Mouse (Mus musculus): ENCODE data around the gene Flii. TPM values are rescaled to one million over a fixed set of nuclear protein-coding genes. Genes with fewer than 3 reads are reported as not detected.
A peak's percentile ranks its signal among the peaks of the same experiment; 100 is the strongest.

Flii gene
- polyA plus RNA-seq (2014; fragmentation: Nextera tagmentation; extraction: Ambion mirVana) = 51.5 and 63.8 TPM in 2 replicates

DNA sequence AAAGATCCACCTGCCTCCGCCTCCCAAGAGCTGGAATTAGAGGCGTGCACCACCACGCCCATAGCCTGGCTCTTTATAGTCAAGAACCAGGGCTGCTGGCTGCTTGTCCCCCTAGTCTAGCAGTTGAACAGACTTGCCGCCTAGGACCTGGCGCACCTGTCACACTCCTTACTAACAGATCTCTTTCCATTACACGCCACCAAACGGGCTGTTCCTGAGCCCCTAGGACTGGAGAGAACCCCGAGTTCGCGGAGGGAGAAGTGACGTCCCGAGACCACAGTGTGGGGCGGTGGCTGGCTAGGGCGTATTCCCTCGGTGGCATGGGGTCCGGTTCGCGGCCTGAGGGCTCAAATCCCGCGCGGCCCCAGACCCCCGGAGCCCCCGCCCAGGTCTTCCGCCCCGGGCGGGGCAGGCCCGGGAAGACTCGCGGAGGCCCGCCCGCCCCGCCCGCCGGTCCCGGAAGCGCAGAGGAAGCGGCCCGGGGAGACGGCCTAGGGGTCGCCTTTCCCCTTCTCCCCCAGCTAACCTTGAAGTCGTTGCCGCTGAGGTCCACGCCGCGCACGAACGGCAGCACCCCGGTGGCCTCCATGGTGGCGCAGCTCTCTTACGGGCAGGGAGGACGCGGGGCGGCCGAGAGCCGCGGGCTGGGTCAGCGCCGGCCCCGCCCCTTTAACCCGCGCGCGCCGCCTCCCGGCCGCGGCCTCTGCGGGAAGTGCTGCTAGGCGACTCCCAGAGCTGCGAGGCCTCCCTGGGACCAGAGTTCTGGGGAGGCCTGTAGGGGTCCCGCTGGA, at the start of gene Flii:
Gene Flii (minus strand): TSS at position 663 of the 791 bp plus-strand sequence.
- ATAC-seq (ENCODE audit: low FRiP score, low TSS enrichment) (peak; percentile 75), DNase-seq (peak; percentile 88)
- Histone ChIP-seq H3K27me3 (ENCODE audit: control insufficient read depth, insufficient read depth, low read length) (no peaks in the 10 kb centered on the region), H3K9me3 (ENCODE audit: control insufficient read depth, low read length) (no peaks in the 10 kb centered on the region), H3K4me3 (replicated peaks; ENCODE audit: low read depth, low read length) (peak within 1 kb of the TSS; percentile 91), H3K9ac (replicated peaks; ENCODE audit: low read length) (peak within 1 kb of the TSS; percentile 84), H3K36me3 (ENCODE audit: control insufficient read depth, insufficient read depth, low read length) (peaks cover 44% of the 10 kb centered on the region), H3K4me1 (ENCODE audit: control insufficient read depth, insufficient read depth, low read length) (peaks cover 21% of the 10 kb centered on the region; the same call in 1 of the 2 replicates), H3K4me2 (ENCODE audit: low read length) (peak within 1 kb of the TSS; percentile 74), H3K27ac (replicated peaks; ENCODE audit: low read depth, low read length) (peak within 1 kb of the TSS; percentile 79)
- under 1% methylated on average over 71 of the region's 71 CpGs for WGBS

DNA sequence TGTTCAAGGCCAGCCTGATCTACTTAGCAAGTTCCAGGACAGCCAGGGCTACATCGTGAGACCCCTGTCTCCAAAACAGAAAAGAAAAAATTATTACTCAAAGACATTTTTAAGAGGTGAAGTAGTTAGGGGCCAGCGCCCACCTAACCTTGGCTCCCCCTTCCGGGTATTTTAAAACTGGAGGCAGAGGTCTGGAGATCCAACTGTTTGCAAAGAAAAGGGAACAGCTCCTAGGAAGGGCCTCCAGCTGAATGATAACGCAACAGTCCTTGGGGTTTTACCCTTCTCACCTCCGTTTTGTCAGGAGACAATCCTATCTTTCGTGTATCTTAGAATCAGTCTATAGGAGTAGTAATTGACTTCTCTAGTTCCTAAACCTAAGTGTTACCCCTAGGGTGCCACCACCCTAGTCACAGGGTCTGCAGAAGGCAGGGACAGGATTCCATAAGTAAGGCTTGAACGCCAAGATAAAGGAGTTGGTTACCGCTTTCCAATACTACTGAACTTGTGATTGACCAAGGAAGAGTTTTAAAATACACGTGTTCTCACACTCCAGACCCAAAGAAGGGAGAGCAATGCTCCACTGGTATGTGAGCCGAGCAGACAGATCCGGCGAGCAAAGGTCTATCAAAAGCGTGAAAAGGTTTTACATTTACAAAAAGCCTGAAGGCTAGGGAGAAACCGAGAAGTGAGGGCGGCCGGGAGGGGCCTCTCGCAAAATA, 49.2 kb upstream of the Flii start:
- ATAC-seq (ENCODE audit: low FRiP score, low TSS enrichment) (no peak), DNase-seq (no peak)
- H3K4me2 ChIP-seq (ENCODE audit: low read length) = peak overlapping the region; percentile 88
- peak overlapping the region; percentile 70 for H3K9ac ChIP-seq (replicated peaks; ENCODE audit: low read length)
- peaks cover 19% of the 10 kb centered on the region for H3K36me3 ChIP-seq (ENCODE audit: control insufficient read depth, insufficient read depth, low read length)
- no peak overlapping the region for H3K27ac ChIP-seq (replicated peaks; ENCODE audit: low read depth, low read length)
- H3K4me1 ChIP-seq (ENCODE audit: control insufficient read depth, insufficient read depth, low read length) = peaks cover 49% of the 10 kb centered on the region
- H3K4me3 ChIP-seq (replicated peaks; ENCODE audit: low read depth, low read length) = peak overlapping the region; percentile 69
- H3K27me3 ChIP-seq (ENCODE audit: control insufficient read depth, insufficient read depth, low read length) = no peaks in the 10 kb centered on the region
- no peaks in the 10 kb centered on the region for H3K9me3 ChIP-seq (ENCODE audit: control insufficient read depth, low read length)
- 7% methylated on average over 17 of the region's 17 CpGs for WGBS

DNA sequence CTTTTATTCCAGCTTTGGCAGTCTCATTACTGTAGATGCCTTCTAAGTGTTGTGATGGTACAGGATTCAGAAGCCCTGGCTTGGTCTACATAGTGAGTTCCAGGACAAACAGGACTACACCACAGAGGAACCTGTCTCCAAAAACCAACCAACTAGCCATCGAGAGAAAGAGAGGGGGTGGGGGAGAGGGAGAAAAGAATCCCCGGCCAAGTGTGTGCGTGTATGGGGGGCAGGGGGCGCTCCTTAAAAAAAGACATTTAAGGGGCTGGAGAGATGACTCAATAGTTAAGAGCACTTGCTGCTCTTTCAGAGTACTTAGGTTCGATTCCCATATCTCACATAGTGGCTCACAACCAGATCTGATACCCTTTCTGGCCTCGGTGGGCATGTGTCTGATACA, 48.5 kb upstream of the Flii start:
- H3K9me3 ChIP-seq (ENCODE audit: control insufficient read depth, low read length) = no peaks in the 10 kb centered on the region
- WGBS = 54% methylated on average over 6 of the region's 6 CpGs
- peaks cover 42% of the 10 kb centered on the region for H3K4me1 ChIP-seq (ENCODE audit: control insufficient read depth, insufficient read depth, low read length)
- peak overlapping the region; percentile 88 for H3K4me2 ChIP-seq (ENCODE audit: low read length)
- no peak overlapping the region for H3K27ac ChIP-seq (replicated peaks; ENCODE audit: low read depth, low read length)
- H3K27me3 ChIP-seq (ENCODE audit: control insufficient read depth, insufficient read depth, low read length) = no peaks in the 10 kb centered on the region
- no peak overlapping the region for H3K4me3 ChIP-seq (replicated peaks; ENCODE audit: low read depth, low read length)
- H3K36me3 ChIP-seq (ENCODE audit: control insufficient read depth, insufficient read depth, low read length) = peaks cover 19% of the 10 kb centered on the region
- no peak for ATAC-seq (ENCODE audit: low FRiP score, low TSS enrichment)
- no peak for DNase-seq
- H3K9ac ChIP-seq (replicated peaks; ENCODE audit: low read length) = peak overlapping the region; percentile 1; the same call in 1 of the 2 replicates

DNA sequence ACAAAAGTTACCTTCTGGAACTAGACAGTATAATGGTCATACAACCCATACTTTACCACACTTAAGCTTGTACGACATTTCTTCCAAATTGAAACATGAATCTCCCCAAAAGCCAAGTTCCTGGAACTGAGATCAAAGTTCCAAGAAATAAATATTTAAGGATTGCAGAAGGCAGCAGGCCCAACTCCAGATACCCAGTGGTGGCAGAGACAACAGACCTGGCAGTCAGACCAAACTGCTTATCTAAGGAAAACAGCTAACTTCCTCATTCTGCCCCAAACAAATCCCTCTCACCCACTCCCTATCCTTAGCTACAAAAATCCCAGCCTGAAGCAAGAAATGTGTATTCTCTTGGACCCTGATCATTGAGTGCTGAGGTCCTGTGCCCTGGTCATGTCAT, 47.8 kb upstream of the Flii start:
- Histone ChIP-seq H3K4me1 (ENCODE audit: control insufficient read depth, insufficient read depth, low read length) (peaks cover 35% of the 10 kb centered on the region), H3K36me3 (ENCODE audit: control insufficient read depth, insufficient read depth, low read length) (peaks cover 11% of the 10 kb centered on the region), H3K27ac (replicated peaks; ENCODE audit: low read depth, low read length) (no peak overlapping the region), H3K4me3 (replicated peaks; ENCODE audit: low read depth, low read length) (no peak overlapping the region), H3K4me2 (ENCODE audit: low read length) (0 out of 2 replicates have a peak overlapping the region, but pooled peaks have one; percentile 88), H3K9ac (replicated peaks; ENCODE audit: low read length) (no peak overlapping the region), H3K9me3 (ENCODE audit: control insufficient read depth, low read length) (no peaks in the 10 kb centered on the region), H3K27me3 (ENCODE audit: control insufficient read depth, insufficient read depth, low read length) (no peaks in the 10 kb centered on the region)
- no peak for DNase-seq
- WGBS = 93% methylated on average over 1 of the region's 1 CpGs
- no peak for ATAC-seq (ENCODE audit: low FRiP score, low TSS enrichment)

DNA sequence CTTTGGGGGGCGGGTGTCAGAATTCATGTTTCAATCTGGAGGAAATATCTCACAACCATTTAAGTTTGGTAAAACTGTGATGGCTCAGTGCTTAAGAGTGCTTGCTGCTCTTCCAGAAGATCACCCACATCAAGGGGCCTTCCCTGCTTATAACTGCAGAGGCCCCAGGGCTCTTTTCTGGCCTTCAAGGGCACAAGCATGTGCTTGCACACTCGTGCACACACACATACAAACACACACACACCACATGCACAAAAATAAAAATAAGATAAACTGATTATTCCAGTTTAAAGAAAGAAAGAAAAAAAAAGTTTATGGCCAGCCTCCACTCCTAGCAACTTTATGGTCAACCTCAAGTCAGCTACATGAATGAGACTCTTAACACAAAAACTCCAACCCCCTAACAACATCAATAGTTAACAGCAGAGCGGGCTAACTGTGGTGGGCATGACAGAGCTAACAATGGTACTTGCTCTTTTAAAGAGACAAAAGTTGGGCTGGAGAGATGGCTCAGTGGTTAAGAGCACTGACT, 47.2 kb upstream of the Flii start:
- no peaks in the 10 kb centered on the region for H3K27me3 ChIP-seq (ENCODE audit: control insufficient read depth, insufficient read depth, low read length)
- H3K4me1 ChIP-seq (ENCODE audit: control insufficient read depth, insufficient read depth, low read length) = peaks cover 29% of the 10 kb centered on the region
- ATAC-seq (ENCODE audit: low FRiP score, low TSS enrichment) (no peak), DNase-seq (no peak)
- H3K27ac ChIP-seq (replicated peaks; ENCODE audit: low read depth, low read length) = no peak overlapping the region
- WGBS = 89% methylated on average over 3 of the region's 3 CpGs
- no peak overlapping the region for H3K9ac ChIP-seq (replicated peaks; ENCODE audit: low read length)
- H3K4me3 ChIP-seq (replicated peaks; ENCODE audit: low read depth, low read length) = no peak overlapping the region
- no peaks in the 10 kb centered on the region for H3K9me3 ChIP-seq (ENCODE audit: control insufficient read depth, low read length)
- H3K36me3 ChIP-seq (ENCODE audit: control insufficient read depth, insufficient read depth, low read length) = peaks cover 6% of the 10 kb centered on the region; the same call in 1 of the 2 replicates
- no peak overlapping the region for H3K4me2 ChIP-seq (ENCODE audit: low read length)

DNA sequence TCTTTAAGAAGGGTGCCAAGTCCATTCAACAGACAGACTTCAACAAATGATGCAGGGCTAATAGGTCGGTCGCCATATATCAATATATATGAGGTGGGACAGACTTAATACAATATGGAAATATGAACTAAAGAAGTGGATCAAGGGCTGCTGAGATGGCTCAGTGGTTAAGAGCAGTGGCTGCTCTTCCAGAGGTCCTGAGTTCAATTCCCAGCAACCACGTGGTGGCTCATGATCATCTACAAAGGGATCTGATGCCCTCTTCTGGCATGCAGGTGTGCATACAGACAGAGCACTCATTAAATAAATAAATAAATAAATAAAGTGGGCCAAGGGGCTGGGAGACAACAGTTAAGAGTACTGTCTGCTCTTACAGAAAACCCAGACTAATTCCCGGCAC, 45.1 kb upstream of the Flii start:
- H3K27ac ChIP-seq (replicated peaks; ENCODE audit: low read depth, low read length) = no peak overlapping the region
- H3K4me3 ChIP-seq (replicated peaks; ENCODE audit: low read depth, low read length) = no peak overlapping the region
- no peak overlapping the region for H3K9ac ChIP-seq (replicated peaks; ENCODE audit: low read length)
- no peaks in the 10 kb centered on the region for H3K9me3 ChIP-seq (ENCODE audit: control insufficient read depth, low read length)
- peaks cover 15% of the 10 kb centered on the region for H3K4me1 ChIP-seq (ENCODE audit: control insufficient read depth, insufficient read depth, low read length)
- no peak overlapping the region for H3K4me2 ChIP-seq (ENCODE audit: low read length)
- no peak for DNase-seq
- no peaks in the 10 kb centered on the region for H3K36me3 ChIP-seq (ENCODE audit: control insufficient read depth, insufficient read depth, low read length)
- no peaks in the 10 kb centered on the region for H3K27me3 ChIP-seq (ENCODE audit: control insufficient read depth, insufficient read depth, low read length)
- 87% methylated on average over 4 of the region's 4 CpGs for WGBS
- ATAC-seq (ENCODE audit: low FRiP score, low TSS enrichment) = no peak

DNA sequence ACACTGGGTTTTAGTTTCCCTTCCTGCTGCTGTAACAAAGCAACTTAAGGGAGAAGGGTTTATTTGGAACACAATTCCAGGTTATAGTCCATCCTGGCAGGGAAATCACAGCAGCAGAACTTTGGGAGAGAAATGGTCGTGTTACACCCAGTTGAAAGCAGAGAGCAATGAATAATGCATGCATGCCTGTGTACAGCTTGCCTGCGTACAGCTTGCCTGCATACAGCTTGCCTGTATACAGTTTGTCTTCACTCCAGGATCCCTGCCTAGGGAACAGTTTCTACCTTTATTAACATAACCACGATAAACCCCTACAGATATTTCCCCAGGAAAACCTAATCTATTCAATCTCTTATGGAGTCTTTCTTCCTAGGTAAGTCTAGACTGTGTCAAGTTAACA, 43.7 kb upstream of the Flii start:
- H3K4me3 ChIP-seq (replicated peaks; ENCODE audit: low read depth, low read length) = no peak overlapping the region
- no peaks in the 10 kb centered on the region for H3K9me3 ChIP-seq (ENCODE audit: control insufficient read depth, low read length)
- no peak overlapping the region for H3K9ac ChIP-seq (replicated peaks; ENCODE audit: low read length)
- no peak overlapping the region for H3K4me2 ChIP-seq (ENCODE audit: low read length)
- 78% methylated on average over 3 of the region's 3 CpGs for WGBS
- peaks cover 6% of the 10 kb centered on the region for H3K4me1 ChIP-seq (ENCODE audit: control insufficient read depth, insufficient read depth, low read length)
- no peak for DNase-seq
- no peak overlapping the region for H3K27ac ChIP-seq (replicated peaks; ENCODE audit: low read depth, low read length)
- no peaks in the 10 kb centered on the region for H3K27me3 ChIP-seq (ENCODE audit: control insufficient read depth, insufficient read depth, low read length)
- no peak for ATAC-seq (ENCODE audit: low FRiP score, low TSS enrichment)
- 0 out of 2 replicates have a peak, but pooled peaks cover 2% of the 10 kb centered on the region for H3K36me3 ChIP-seq (ENCODE audit: control insufficient read depth, insufficient read depth, low read length)

DNA sequence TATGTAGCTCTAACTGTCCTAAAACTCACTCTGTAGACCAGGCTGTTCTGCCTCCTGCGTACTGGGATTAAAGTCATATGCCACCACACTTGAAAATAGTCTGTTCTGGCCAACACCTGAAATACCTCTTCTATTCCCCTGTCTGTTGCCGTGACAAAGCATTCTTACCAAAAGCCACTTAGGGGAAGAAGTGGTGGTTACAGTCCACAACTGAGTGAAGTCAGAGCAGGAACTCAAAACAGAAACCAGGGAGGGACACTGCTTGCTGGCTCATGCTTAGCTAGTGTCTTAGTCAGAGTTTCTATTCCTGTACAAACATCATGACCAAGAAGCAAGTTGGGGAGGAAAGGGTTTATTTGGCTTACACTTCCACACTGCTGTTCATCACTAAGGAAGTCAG, 42.3 kb upstream of the Flii start:
- Histone ChIP-seq H3K27me3 (ENCODE audit: control insufficient read depth, insufficient read depth, low read length) (no peaks in the 10 kb centered on the region), H3K9me3 (ENCODE audit: control insufficient read depth, low read length) (no peaks in the 10 kb centered on the region), H3K9ac (replicated peaks; ENCODE audit: low read length) (no peak overlapping the region), H3K27ac (replicated peaks; ENCODE audit: low read depth, low read length) (no peak overlapping the region), H3K4me1 (ENCODE audit: control insufficient read depth, insufficient read depth, low read length) (no peaks in the 10 kb centered on the region), H3K4me2 (ENCODE audit: low read length) (no peak overlapping the region), H3K36me3 (ENCODE audit: control insufficient read depth, insufficient read depth, low read length) (0 out of 2 replicates have a peak, but pooled peaks cover 2% of the 10 kb centered on the region), H3K4me3 (replicated peaks; ENCODE audit: low read depth, low read length) (no peak overlapping the region)
- DNase-seq (no peak), ATAC-seq (ENCODE audit: low FRiP score, low TSS enrichment) (no peak)
- WGBS = 87% methylated on average over 2 of the region's 2 CpGs

Measured in midbrain, embryonic 14.5 days (tissue).